Mouse (Mus musculus) kidney, embryonic 14.5 days (tissue): ENCODE results near the gene Rara. TPM values are rescaled to one million over a fixed set of nuclear protein-coding genes. Genes with fewer than 3 reads are reported as not detected.
"Not testable (repeated sequence)": the region's sequence is repeated elsewhere in the genome, so short reads cannot be mapped to it uniquely, and the experiment has no call there.

Source experiments
- ATAC-seq: fragments of 200-750 bp; cut with Nextera tagmentation; 2 replicates; pipeline ENCODE4 v1.8.0; 2017; ENCODE audit warnings: moderate number of reproducible peaks, mild to moderate bottlenecking, moderate TSS enrichment, moderate library complexity; ENCODE audit not compliant: low FRiP score, low TSS enrichment
- H3K27ac ChIP-seq: fragments of 300-500 bp; sonication (generic); 2 replicates; pipeline ENCODE4 v1.5.1; 2014; ENCODE audit warnings: low read depth, mild to moderate bottlenecking, low read length, moderate library complexity, mixed read lengths
- H3K27me3 ChIP-seq: fragments of 300-500 bp; sonication (generic); 2 replicates; pipeline ENCODE4 v1.6.1; 2014; ENCODE audit warnings: mild to moderate bottlenecking, low read length; ENCODE audit not compliant: control insufficient read depth, insufficient read depth
- H3K36me3 ChIP-seq: fragments of 300-500 bp; sonication (generic); 2 replicates; pipeline ENCODE4 v1.6.1; 2014; ENCODE audit warnings: low read length, mixed read lengths; ENCODE audit not compliant: control insufficient read depth, insufficient read depth
- H3K4me1 ChIP-seq: fragments of 300-500 bp; sonication (generic); 2 replicates; pipeline ENCODE4 v1.6.1; 2014; ENCODE audit warnings: low read length, mixed read lengths; ENCODE audit not compliant: control insufficient read depth, insufficient read depth
- H3K4me2 ChIP-seq: fragments of 300-500 bp; sonication (generic); replicated peaks from 2 replicates; pipeline ENCODE4 v1.6.1; 2014; ENCODE audit warnings: low read depth, mild to moderate bottlenecking, low read length
- H3K4me3 ChIP-seq: fragments of 300-500 bp; sonication (generic); 2 replicates; pipeline ENCODE4 v1.5.1; 2014; ENCODE audit warnings: mild to moderate bottlenecking, low read length
- H3K9ac ChIP-seq: fragments of 300-500 bp; sonication (generic); 2 replicates; pipeline ENCODE4 v1.6.1; 2014; ENCODE audit warnings: low read depth, mild to moderate bottlenecking, low read length, moderate library complexity
- H3K9me3 ChIP-seq: fragments of 300-500 bp; sonication (generic); 2 replicates; pipeline ENCODE4 v1.6.1; 2016; ENCODE audit warnings: low read length; ENCODE audit not compliant: control insufficient read depth
- WGBS: fragments of 180-500 bp; shearing (Covaris S2); extraction: QIAGEN DNeasy Blood & Tissue Kit; methylation state at CpG from one replicate; pipeline ENCODE4 v1.1.7; 2014; 5-methylcytosine and 5-hydroxymethylcytosine counted together
- polyA plus RNA-seq: library from polyadenylated mRNA; unstranded; fragments of >200 nt; fragmentation: Nextera tagmentation; extraction: Ambion mirVana; gene quantifications from 2 replicates; pipeline ENCODE4 v1.2.1, GENCODE M21; 2014

Gene Rara
- polyA plus RNA-seq, 1 experiment from 2014 or later = 36.7 TPM

GRCm38 (mm10) chr11:98918231-98918630 lies 9.4 kb upstream of the Rara start:
- Histone ChIP-seq H3K4me1 (0 out of 2 replicates have a peak, but pooled peaks cover 5% of the 10 kb centered on the region), H3K9me3 (no peaks in the 10 kb centered on the region), H3K4me2 (no peak overlapping the region), H3K27me3 (no peaks in the 10 kb centered on the region), H3K27ac (no peak overlapping the region), H3K4me3 (no peak overlapping the region), H3K36me3 (peaks cover 66% of the 10 kb centered on the region), H3K9ac (no peak overlapping the region)
- 57% methylated on average over 9 of the region's 9 CpGs for WGBS
- no peak for ATAC-seq

GRCm38 (mm10) chr11:98919009-98919408 lies 8.6 kb upstream of the Rara start:
- Histone ChIP-seq H3K27ac (no peak overlapping the region), H3K36me3 (peaks cover 58% of the 10 kb centered on the region), H3K27me3 (no peaks in the 10 kb centered on the region), H3K4me2 (no peak overlapping the region), H3K4me1 (peaks cover 12% of the 10 kb centered on the region; the same call in 1 of the 2 replicates), H3K9ac (no peak overlapping the region), H3K9me3 (no peaks in the 10 kb centered on the region), H3K4me3 (no peak overlapping the region)
- no peak for ATAC-seq
- 91% methylated on average over 11 of the region's 11 CpGs for WGBS

GRCm38 (mm10) chr11:98921813-98922212 lies 5.8 kb upstream of the Rara start:
- not testable (repeated sequence) for H3K9ac ChIP-seq, ATAC-seq, H3K27ac ChIP-seq, H3K4me2 ChIP-seq, H3K4me3 ChIP-seq, H3K27me3 ChIP-seq, H3K9me3 ChIP-seq
- peaks cover 39% of the 10 kb centered on the region for H3K36me3 ChIP-seq
- H3K4me1 ChIP-seq = peaks cover 39% of the 10 kb centered on the region
- whole genome bisulfite sequencing = 52% methylated on average over 15 of the region's 15 CpGs

GRCm38 (mm10) chr11:98922307-98922706 lies 5.3 kb upstream of the Rara start:
- peaks cover 34% of the 10 kb centered on the region for H3K36me3 ChIP-seq

GRCm38 (mm10) chr11:98922851-98923711 lies 4.5 kb upstream of the Rara start:
- WGBS = 32% methylated on average over 16 of the region's 16 CpGs
- not testable (repeated sequence) for H3K4me2 ChIP-seq, H3K9ac ChIP-seq, H3K4me3 ChIP-seq, H3K9me3 ChIP-seq, H3K27me3 ChIP-seq
- peak overlapping the region; percentile 71 for H3K27ac ChIP-seq
- peak; percentile 65 for ATAC-seq
- peaks cover 27% of the 10 kb centered on the region for H3K36me3 ChIP-seq
- H3K4me1 ChIP-seq = peaks cover 45% of the 10 kb centered on the region

More at GRCm38 (mm10) chr11:98922307-98922706, 5.3 kb upstream of the Rara start:
- Histone ChIP-seq H3K4me1 (peaks cover 40% of the 10 kb centered on the region), H3K27ac (peak overlapping the region; percentile 71; the same call in 1 of the 2 replicates)
- not testable (repeated sequence) for H3K9ac ChIP-seq, H3K27me3 ChIP-seq, H3K4me3 ChIP-seq, H3K9me3 ChIP-seq, H3K4me2 ChIP-seq
- 0 out of 2 replicates have a peak, but pooled peaks have one; percentile 0 for ATAC-seq
- WGBS = 27% methylated on average over 10 of the region's 10 CpGs

GRCm38 (mm10) chr11:98924633-98925175 lies 2.9 kb upstream of the Rara start:
- no peak for ATAC-seq
- Histone ChIP-seq H3K9me3 (no peaks in the 10 kb centered on the region), H3K36me3 (peaks cover 11% of the 10 kb centered on the region), H3K4me3 (no peak overlapping the region), H3K4me2 (no peak overlapping the region), H3K4me1 (peaks cover 61% of the 10 kb centered on the region), H3K27ac (peak overlapping the region; percentile 90), H3K27me3 (no peaks in the 10 kb centered on the region), H3K9ac (no peak overlapping the region)
- WGBS = 36% methylated on average over 5 of the region's 5 CpGs

GRCm38 (mm10) chr11:98925265-98925721 lies 2.3 kb upstream of the Rara start:
- H3K4me3 ChIP-seq = no peak overlapping the region
- H3K9me3 ChIP-seq = no peaks in the 10 kb centered on the region
- peak overlapping the region; percentile 90 for H3K27ac ChIP-seq
- peaks cover 67% of the 10 kb centered on the region for H3K4me1 ChIP-seq
- peak overlapping the region; percentile 28; the same call in 1 of the 2 replicates for H3K9ac ChIP-seq
- peaks cover 8% of the 10 kb centered on the region for H3K36me3 ChIP-seq
- WGBS = 13% methylated on average over 10 of the region's 10 CpGs
- no peaks in the 10 kb centered on the region for H3K27me3 ChIP-seq
- no peak for ATAC-seq
- peak overlapping the region; percentile 22; the same call in 1 of the 2 replicates for H3K4me2 ChIP-seq

GRCm38 (mm10) chr11:98925868-98926311 lies 1.7 kb upstream of the Rara start:
- 0 out of 2 replicates have a peak, but pooled peaks have one; percentile 14 for ATAC-seq
- 4% methylated on average over 12 of the region's 12 CpGs for WGBS
- Histone ChIP-seq H3K9ac (peak overlapping the region; percentile 28; the same call in 1 of the 2 replicates), H3K4me2 (peak overlapping the region; percentile 22; the same call in 1 of the 2 replicates), H3K36me3 (peaks cover 2% of the 10 kb centered on the region), H3K4me3 (no peak overlapping the region), H3K4me1 (peaks cover 73% of the 10 kb centered on the region), H3K27ac (peak overlapping the region; percentile 90), H3K9me3 (no peaks in the 10 kb centered on the region), H3K27me3 (no peaks in the 10 kb centered on the region)
